Mouse (Mus musculus) spleen, adult 2 months (tissue): ENCODE measurements around the gene Fitm2. TPM values are rescaled to one million over a fixed set of nuclear protein-coding genes. Genes with fewer than 3 reads are reported as not detected.

Experiments
- DNase-seq, 2 experiments: peaks; one replicate each; pipeline versions ENCODE4 v3.0.0 to v3.0.0-alpha.2; 2012 to 2021; ENCODE audit warnings: low spot score in 2 of 2, low read depth in 1 of 2
- H3K27ac ChIP-seq: fragments of 200-500 bp; 2 replicates; pipeline ENCODE4 v1.5.1; 2012; ENCODE audit warnings: low read length, inconsistent platforms; ENCODE audit not compliant: insufficient read depth
- H3K27me3 ChIP-seq: fragments of 200-500 bp; 2 replicates; pipeline ENCODE4 v1.6.1; 2012; ENCODE audit warnings: mild to moderate bottlenecking, moderate library complexity, low read length, inconsistent platforms; ENCODE audit not compliant: control insufficient read depth, insufficient read depth
- H3K36me3 ChIP-seq: fragments of 200-500 bp; 2 replicates; pipeline ENCODE4 v1.6.1; 2012; ENCODE audit warnings: mild to moderate bottlenecking, low read length, inconsistent platforms; ENCODE audit not compliant: control insufficient read depth, insufficient read depth
- H3K4me1 ChIP-seq: fragments of 200-500 bp; 2 replicates; pipeline ENCODE4 v1.6.1; 2011; ENCODE audit warnings: inconsistent platforms; ENCODE audit not compliant: control insufficient read depth, insufficient read depth, insufficient read length
- H3K4me3 ChIP-seq: fragments of 200-500 bp; 2 replicates; pipeline ENCODE4 v1.5.1; 2011; ENCODE audit warnings: mild to moderate bottlenecking, inconsistent platforms; ENCODE audit not compliant: insufficient read depth, insufficient read length; ENCODE audit errors: extremely low read depth
- CTCF ChIP-seq: fragments of 200-500 bp; IDR thresholded peaks from 2 replicates; pipeline ENCODE4 v1.5.1; 2011; ENCODE audit warnings: mild to moderate bottlenecking, inconsistent platforms; ENCODE audit not compliant: insufficient read depth, insufficient read length, insufficient replicate concordance; ENCODE audit errors: extremely low read depth
- POLR2A ChIP-seq: fragments of 200-500 bp; IDR thresholded peaks from 2 replicates; pipeline ENCODE4 v1.6.1; 2011; ENCODE audit warnings: low read depth, low read length, inconsistent platforms
- WGBS: fragments of 180-500 bp; shearing (Covaris S2); methylation state at CpG from one replicate; pipeline ENCODE4 v1.1.7; 2018; 5-methylcytosine and 5-hydroxymethylcytosine counted together
- polyA plus RNA-seq: library from polyadenylated mRNA; depleted of rRNA; stranded (reverse); fragments of >200 nt; gene quantifications from 2 replicates; pipeline ENCODE4 v1.2.3, GENCODE M21; 2012

Gene Fitm2
- polyA plus RNA-seq, 1 experiment: 3.7 TPM

- TF ChIP-seq CTCF (no peak), POLR2A (no peak)
- 58% methylated on average over 4 of the region's 4 CpGs for WGBS
- Histone ChIP-seq H3K4me1 (no peaks in the 10 kb centered on the region), H3K27ac (no peak overlapping the region), H3K36me3 (no peaks in the 10 kb centered on the region), H3K27me3 (no peaks in the 10 kb centered on the region), H3K4me3 (no peak overlapping the region)
- no peak for DNase-seq
Measured at GRCm38 (mm10) chr2:163428346-163429011, 44.0 kb downstream of the Fitm2 start.

DNA sequence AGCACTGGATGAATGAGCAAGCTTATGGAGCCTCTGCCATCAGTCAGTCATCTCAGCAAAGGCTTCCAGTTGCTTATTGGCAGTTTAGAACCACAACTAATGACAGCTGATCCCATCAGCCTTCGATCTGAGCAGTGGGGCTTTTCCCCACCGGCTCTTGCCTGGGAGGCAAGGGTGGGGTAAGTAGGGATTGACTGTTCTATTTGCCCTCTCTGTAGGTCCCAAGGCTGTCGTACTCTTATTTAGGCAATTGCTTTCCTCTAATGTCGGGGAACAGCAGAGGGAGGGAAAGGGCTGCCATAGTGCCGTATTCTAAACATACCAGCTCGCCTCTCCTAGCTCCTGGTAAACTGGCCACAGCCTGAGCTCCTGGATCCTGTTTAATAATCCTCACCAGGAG, 47.8 kb downstream of the Fitm2 start, which contains the start of gene Oser1:
Oser1 (minus strand) TSS at position 101 of the 400 bp plus-strand sequence.
- Histone ChIP-seq H3K27me3 (no peaks in the 10 kb centered on the region), H3K27ac (no peak within 1 kb of the TSS), H3K4me3 (no peak within 1 kb of the TSS), H3K4me1 (peaks cover 6% of the 10 kb centered on the region; the same call in 1 of the 2 replicates), H3K36me3 (no peaks in the 10 kb centered on the region)
- 93% methylated on average over 6 of the region's 6 CpGs for WGBS
- TF ChIP-seq CTCF (no peak), POLR2A (no peak)
- no peak for DNase-seq

GRCm38 (mm10) chr2:163422895-163423660, 49.4 kb downstream of the Fitm2 start:
- H3K36me3 ChIP-seq: no peaks in the 10 kb centered on the region
- H3K27me3 ChIP-seq: no peaks in the 10 kb centered on the region
- no peak overlapping the region for H3K4me3 ChIP-seq
- TF ChIP-seq CTCF: no peak
- no peak for TF ChIP-seq POLR2A
- H3K27ac ChIP-seq: no peak overlapping the region
- no peak for DNase-seq
- peaks cover 8% of the 10 kb centered on the region; the same call in 1 of the 2 replicates for H3K4me1 ChIP-seq
- 33% methylated on average over 9 of the region's 9 CpGs for WGBS

- DNase-seq: no peak
- no peak overlapping the region; the same call in 1 of the 2 replicates for H3K27ac ChIP-seq
- WGBS: 12% methylated on average over 10 of the region's 10 CpGs
- no peaks in the 10 kb centered on the region for H3K36me3 ChIP-seq
- H3K27me3 ChIP-seq: no peaks in the 10 kb centered on the region
- peak overlapping the region; percentile 98; the same call in 1 of the 2 replicates for H3K4me3 ChIP-seq
- peaks cover 16% of the 10 kb centered on the region; the same call in 1 of the 2 replicates for H3K4me1 ChIP-seq
- TF ChIP-seq POLR2A: no peak
- TF ChIP-seq CTCF: no peak
Measured at GRCm38 (mm10) chr2:163420366-163420886, 52.0 kb downstream of the Fitm2 start.

DNA sequence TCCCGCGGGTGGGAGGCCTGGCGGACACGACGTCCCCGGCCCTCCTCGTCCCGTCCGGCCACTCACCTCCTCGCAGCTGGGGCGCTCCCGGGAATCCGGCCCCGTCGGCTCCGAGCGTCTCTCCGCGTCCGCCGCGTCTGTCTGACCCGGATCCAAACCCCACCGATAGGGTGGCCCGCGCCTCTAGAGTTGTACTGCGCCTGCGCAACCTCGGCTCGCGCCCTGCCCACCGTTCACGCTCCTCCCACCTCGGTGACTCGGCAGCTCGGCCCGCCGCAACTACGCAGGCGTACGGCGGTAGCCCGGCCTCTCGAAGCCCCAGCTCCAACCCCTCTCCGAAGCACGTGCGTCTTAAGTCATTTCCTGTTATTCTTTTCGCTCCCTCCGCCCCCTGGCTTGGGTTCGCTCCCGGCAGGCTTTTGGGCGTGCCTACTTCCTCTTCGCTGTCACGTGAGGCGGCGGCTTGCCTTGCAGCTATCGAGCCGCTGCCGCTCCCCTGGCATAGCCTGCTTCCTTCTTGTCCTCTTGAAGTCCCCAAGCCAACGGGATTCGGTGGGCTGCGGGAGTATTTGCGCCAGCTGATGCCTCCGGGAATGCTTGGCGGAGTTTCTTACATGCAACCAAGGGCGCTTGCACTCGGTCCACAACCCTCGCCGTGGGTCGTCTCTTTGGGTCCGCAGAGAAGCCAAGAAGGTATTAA, 52.9 kb downstream of the Fitm2 start:
- Histone ChIP-seq H3K36me3 (peaks cover 3% of the 10 kb centered on the region; the same call in 1 of the 2 replicates), H3K4me3 (peak overlapping the region; percentile 98), H3K27ac (peak overlapping the region; percentile 92), H3K4me1 (peaks cover 16% of the 10 kb centered on the region; the same call in 1 of the 2 replicates), H3K27me3 (no peaks in the 10 kb centered on the region)
- DNase-seq: peak; percentile 98 to 99
- under 1% methylated on average over 64 of the region's 71 CpGs for WGBS
- TF ChIP-seq CTCF (0 out of 2 replicates have a peak, but pooled peaks have one; percentile 17), POLR2A (peak; percentile 90)

DNA sequence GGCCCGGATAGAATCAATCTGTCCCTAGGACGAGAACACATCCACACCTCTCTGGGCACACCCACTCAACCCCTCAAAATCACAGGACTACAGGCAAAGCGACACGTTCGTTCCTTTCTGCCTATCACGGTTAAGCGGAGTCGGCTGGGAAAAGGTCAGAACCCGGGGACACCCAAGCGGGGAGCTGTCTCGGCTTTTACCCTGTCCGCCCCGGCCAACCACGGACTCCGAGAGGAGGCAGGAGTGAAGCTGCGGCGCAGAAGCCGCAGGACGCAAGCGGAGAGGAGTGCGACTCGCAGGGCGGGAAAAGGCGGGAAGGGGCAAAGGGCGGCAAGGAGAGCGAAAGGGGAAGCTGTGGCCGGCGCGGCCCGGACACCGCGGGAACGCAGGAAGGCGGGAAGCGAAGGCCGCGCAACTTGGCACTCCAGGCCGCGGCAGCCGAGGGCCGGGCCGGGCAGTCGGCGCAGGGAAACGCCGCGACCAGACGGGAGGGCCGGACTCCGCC, 53.5 kb downstream of the Fitm2 start:
- Histone ChIP-seq H3K4me1 (peaks cover 16% of the 10 kb centered on the region; the same call in 1 of the 2 replicates), H3K4me3 (peak overlapping the region; percentile 87), H3K27me3 (no peaks in the 10 kb centered on the region), H3K27ac (peak overlapping the region; percentile 74), H3K36me3 (peaks cover 4% of the 10 kb centered on the region; the same call in 1 of the 2 replicates)
- no peak for TF ChIP-seq CTCF
- no peak for TF ChIP-seq POLR2A
- WGBS: under 1% methylated on average over 49 of the region's 50 CpGs
- DNase-seq: peak in 1 of 2 experiments; percentile 19
